Mouse (Mus musculus) forebrain, embryonic 14.5 days (tissue): Measurements from ENCODE around the gene Scnm1. TPM values are rescaled to one million over a fixed set of nuclear protein-coding genes. Genes with fewer than 3 reads are reported as not detected.
A peak's percentile ranks its signal among the peaks of the same experiment; 100 is the strongest.
"Not testable (repeated sequence)": the region's sequence is repeated elsewhere in the genome, so short reads cannot be mapped to it uniquely, and the experiment has no call there.

ENCODE experiments used
- ATAC-seq: fragments of 200-750 bp; cut with Nextera tagmentation; 2 replicates; pipeline ENCODE4 v1.8.0; 2017; ENCODE audit warnings: mild to moderate bottlenecking, moderate library complexity
- DNase-seq: peaks from one replicate; pipeline ENCODE4 v3.0.0-alpha.2; 2015; ENCODE audit warnings: low spot score
- H3K27ac ChIP-seq: fragments of 300-500 bp; sonication (generic); 2 replicates; pipeline ENCODE4 v1.5.1; 2014; ENCODE audit warnings: low read depth, mild to moderate bottlenecking, control low read depth, low read length, moderate library complexity
- H3K27me3 ChIP-seq: fragments of 300-500 bp; sonication (generic); replicated peaks from 2 replicates; pipeline ENCODE4 v1.6.1; 2014; ENCODE audit warnings: low read length, control low read depth, mixed read lengths; ENCODE audit not compliant: control insufficient read depth, insufficient read depth
- H3K36me3 ChIP-seq: fragments of 300-500 bp; sonication (generic); 2 replicates; pipeline ENCODE4 v1.6.1; 2014; ENCODE audit warnings: low read length, control low read depth; ENCODE audit not compliant: control insufficient read depth, insufficient read depth
- H3K4me1 ChIP-seq: fragments of 300-500 bp; sonication (generic); 2 replicates; pipeline ENCODE4 v1.6.1; 2014; ENCODE audit warnings: antibody characterized with exemption, low read length, control low read depth; ENCODE audit not compliant: control insufficient read depth, insufficient read depth
- H3K4me2 ChIP-seq: fragments of 300-500 bp; sonication (generic); 2 replicates; pipeline ENCODE4 v1.6.1; 2014; ENCODE audit warnings: mild to moderate bottlenecking, control low read depth, low read length
- H3K4me3 ChIP-seq: fragments of 300-500 bp; sonication (generic); 2 replicates; pipeline ENCODE4 v1.5.1; 2014; ENCODE audit warnings: low read depth, low read length, control low read depth
- H3K9ac ChIP-seq: fragments of 300-500 bp; sonication (generic); 2 replicates; pipeline ENCODE4 v1.6.1; 2014; ENCODE audit warnings: mild to moderate bottlenecking, low read length, control low read depth, moderate library complexity
- H3K9me3 ChIP-seq: fragments of 300-500 bp; sonication (generic); replicated peaks from 2 replicates; pipeline ENCODE4 v1.6.1; 2016; ENCODE audit warnings: low read length, control low read depth, mixed read lengths; ENCODE audit not compliant: control insufficient read depth
- WGBS: fragments of 180-500 bp; shearing (Covaris S2); extraction: QIAGEN DNeasy Blood & Tissue Kit; methylation state at CpG from one replicate; pipeline ENCODE4 v1.1.7; 2014; 5-methylcytosine and 5-hydroxymethylcytosine counted together
- polyA plus RNA-seq: library from polyadenylated mRNA; unstranded; fragments of >200 nt; fragmentation: Nextera tagmentation; extraction: Ambion mirVana; gene quantifications from 2 replicates; pipeline ENCODE4 v1.2.1, GENCODE M21; 2014

The Scnm1 gene
- polyA plus RNA-seq, 1 experiment from 2014 or later = 107 TPM

GRCm38 (mm10) chr3:95140795-95141194 lies 7.0 kb upstream of the Scnm1 start:
- DNase-seq = no peak
- 88% methylated on average over 6 of the region's 6 CpGs for WGBS
- Histone ChIP-seq H3K4me1 (no peaks in the 10 kb centered on the region), H3K27me3 (no peaks in the 10 kb centered on the region), H3K9ac (no peak overlapping the region), H3K9me3 (no peaks in the 10 kb centered on the region), H3K4me2 (no peak overlapping the region), H3K36me3 (peaks cover 19% of the 10 kb centered on the region), H3K4me3 (no peak overlapping the region), H3K27ac (no peak overlapping the region)
- ATAC-seq = no peak

- H3K9ac ChIP-seq = no peak overlapping the region
- peaks cover 19% of the 10 kb centered on the region for H3K36me3 ChIP-seq
- H3K4me1 ChIP-seq = 0 out of 2 replicates have a peak, but pooled peaks cover 3% of the 10 kb centered on the region
- H3K9me3 ChIP-seq = no peaks in the 10 kb centered on the region
- no peak overlapping the region for H3K4me2 ChIP-seq
- H3K27ac ChIP-seq = no peak overlapping the region
- no peak overlapping the region for H3K4me3 ChIP-seq
- WGBS = 64% methylated on average over 18 of the region's 18 CpGs
- ATAC-seq (no peak), DNase-seq (no peak)
- no peaks in the 10 kb centered on the region for H3K27me3 ChIP-seq
Measured at GRCm38 (mm10) chr3:95140289-95140595, 6.4 kb upstream of the Scnm1 start.

GRCm38 (mm10) chr3:95139586-95140288 lies 5.9 kb upstream of the Scnm1 start:
- H3K36me3 ChIP-seq = peaks cover 19% of the 10 kb centered on the region
- H3K4me1 ChIP-seq = 0 out of 2 replicates have a peak, but pooled peaks cover 5% of the 10 kb centered on the region
- no peaks in the 10 kb centered on the region for H3K27me3 ChIP-seq
- ATAC-seq = no peak
- DNase-seq = no peak
- H3K4me2 ChIP-seq = no peak overlapping the region
- no peak overlapping the region for H3K9ac ChIP-seq
- 82% methylated on average over 25 of the region's 25 CpGs for WGBS
- no peak overlapping the region for H3K27ac ChIP-seq
- H3K9me3 ChIP-seq = no peaks in the 10 kb centered on the region
- H3K4me3 ChIP-seq = no peak overlapping the region

- peaks cover 11% of the 10 kb centered on the region for H3K4me1 ChIP-seq
- no peak for ATAC-seq
- no peak overlapping the region for H3K4me3 ChIP-seq
- WGBS = 87% methylated on average over 3 of the region's 3 CpGs
- DNase-seq = no peak
- H3K9me3 ChIP-seq = no peaks in the 10 kb centered on the region
- no peak overlapping the region for H3K27ac ChIP-seq
- H3K9ac ChIP-seq = no peak overlapping the region
- no peaks in the 10 kb centered on the region for H3K27me3 ChIP-seq
- H3K4me2 ChIP-seq = no peak overlapping the region
- peaks cover 24% of the 10 kb centered on the region for H3K36me3 ChIP-seq
Measured at GRCm38 (mm10) chr3:95136336-95136735, 2.5 kb upstream of the Scnm1 start.

- Histone ChIP-seq H3K27me3 (no peaks in the 10 kb centered on the region), H3K4me3 (no peak overlapping the region), H3K27ac (no peak overlapping the region), H3K9ac (no peak overlapping the region), H3K9me3 (no peaks in the 10 kb centered on the region), H3K4me2 (peak overlapping the region; percentile 34; the same call in 1 of the 2 replicates), H3K36me3 (peaks cover 21% of the 10 kb centered on the region), H3K4me1 (peaks cover 11% of the 10 kb centered on the region)
- no peak for DNase-seq
- ATAC-seq = no peak
- WGBS = 93% methylated on average over 7 of the region's 7 CpGs
Measured at GRCm38 (mm10) chr3:95135433-95136052, 1.7 kb upstream of the Scnm1 start.

- WGBS = 31% methylated on average over 6 of the region's 6 CpGs
- Histone ChIP-seq H3K9ac (no peak overlapping the region), H3K4me3 (peak overlapping the region; percentile 24)
Measured at GRCm38 (mm10) chr3:95135023-95135422, 1.2 kb upstream of the Scnm1 start.

GRCm38 (mm10) chr3:95134133-95134532 lies 322 bp upstream of the Scnm1 start:
- peak; percentile 60 for ATAC-seq
- not testable (repeated sequence) for H3K4me2 ChIP-seq, H3K9ac ChIP-seq, H3K27ac ChIP-seq, H3K27me3 ChIP-seq, H3K9me3 ChIP-seq, DNase-seq
- Histone ChIP-seq H3K4me1 (peaks cover 11% of the 10 kb centered on the region), H3K4me3 (peak overlapping the region; percentile 43), H3K36me3 (peaks cover 22% of the 10 kb centered on the region)
- WGBS = no CpG with 5 or more reads among the region's 12 CpGs

More at GRCm38 (mm10) chr3:95135023-95135422, 1.2 kb upstream of the Scnm1 start:
- no peaks in the 10 kb centered on the region for H3K27me3 ChIP-seq
- no peak overlapping the region for H3K27ac ChIP-seq
- no peaks in the 10 kb centered on the region for H3K9me3 ChIP-seq
- H3K36me3 ChIP-seq = peaks cover 19% of the 10 kb centered on the region
- peak overlapping the region; percentile 34 for H3K4me2 ChIP-seq
- DNase-seq = peak; percentile 16
- no peak for ATAC-seq
- peaks cover 11% of the 10 kb centered on the region for H3K4me1 ChIP-seq

- peak; percentile 18 for ATAC-seq
- WGBS = 60% methylated on average over 11 of the region's 11 CpGs
- H3K27ac ChIP-seq = no peak overlapping the region; the same call in 1 of the 2 replicates
Measured at GRCm38 (mm10) chr3:95133176-95133575, 635 bp downstream of the Scnm1 start.

GRCm38 (mm10) chr3:95132389-95132788 lies 1.4 kb downstream of the Scnm1 start:
- H3K4me3 ChIP-seq = peak overlapping the region; percentile 43; the same call in 1 of the 2 replicates
- not testable (repeated sequence) for H3K4me2 ChIP-seq, DNase-seq

More at GRCm38 (mm10) chr3:95133176-95133575, 635 bp downstream of the Scnm1 start:
- DNase-seq = no peak
- Histone ChIP-seq H3K27me3 (no peaks in the 10 kb centered on the region), H3K9me3 (no peaks in the 10 kb centered on the region), H3K4me1 (peaks cover 11% of the 10 kb centered on the region), H3K36me3 (peaks cover 27% of the 10 kb centered on the region), H3K9ac (peak overlapping the region; percentile 58), H3K4me2 (peak overlapping the region; percentile 64), H3K4me3 (peak overlapping the region; percentile 43)

More at GRCm38 (mm10) chr3:95132389-95132788, 1.4 kb downstream of the Scnm1 start:
- H3K36me3 ChIP-seq = peaks cover 24% of the 10 kb centered on the region
- WGBS = 82% methylated on average over 2 of the region's 2 CpGs
- H3K9me3 ChIP-seq, H3K9ac ChIP-seq, H3K27ac ChIP-seq, H3K27me3 ChIP-seq, ATAC-seq: not testable (repeated sequence)
- H3K4me1 ChIP-seq = peaks cover 11% of the 10 kb centered on the region
